Mouse (Mus musculus): ENCODE data around the gene En2. TPM values are rescaled to one million over a fixed set of nuclear protein-coding genes. Genes with fewer than 3 reads are reported as not detected.

En2 gene
- polyA plus RNA-seq, 1 experiment, result not detected

- TF ChIP-seq POLR2A (IDR thresholded peaks at IDR 0.05; ENCODE audit: low read depth, low read length) (no peak), CTCF (IDR thresholded peaks at IDR 0.05; ENCODE audit: borderline replicate concordance, insufficient read depth, low read length) (no peak)
- Histone ChIP-seq H3K4me1 (ENCODE audit: control insufficient read depth, insufficient read depth, low read length) (no peaks in the 10 kb centered on the region), H3K4me3 (ENCODE audit: insufficient read depth, low read length) (no peak overlapping the region), H3K27ac (ENCODE audit: insufficient read depth, low read length) (no peak overlapping the region)
Observed at GRCm38 (mm10) chr5:28159072-28159458, 6.4 kb upstream of the En2 start.

- Histone ChIP-seq H3K27ac (ENCODE audit: insufficient read depth, low read length) (no peak overlapping the region), H3K4me3 (ENCODE audit: insufficient read depth, low read length) (no peak overlapping the region), H3K4me1 (ENCODE audit: control insufficient read depth, insufficient read depth, low read length) (no peaks in the 10 kb centered on the region)
- no peak for TF ChIP-seq POLR2A (IDR thresholded peaks at IDR 0.05; ENCODE audit: low read depth, low read length)
- no peak for TF ChIP-seq CTCF (IDR thresholded peaks at IDR 0.05; ENCODE audit: borderline replicate concordance, insufficient read depth, low read length)
Observed at GRCm38 (mm10) chr5:28159891-28160470, 5.5 kb upstream of the En2 start.

- Histone ChIP-seq H3K4me1 (ENCODE audit: control insufficient read depth, insufficient read depth, low read length) (no peaks in the 10 kb centered on the region), H3K27ac (ENCODE audit: insufficient read depth, low read length) (no peak overlapping the region), H3K4me3 (ENCODE audit: insufficient read depth, low read length) (no peak overlapping the region)
- TF ChIP-seq POLR2A (IDR thresholded peaks at IDR 0.05; ENCODE audit: low read depth, low read length) (no peak), CTCF (IDR thresholded peaks at IDR 0.05; ENCODE audit: borderline replicate concordance, insufficient read depth, low read length) (no peak)
Observed at GRCm38 (mm10) chr5:28161383-28161937, 4.0 kb upstream of the En2 start.

- no peak overlapping the region for H3K4me3 ChIP-seq (ENCODE audit: insufficient read depth, low read length)
- H3K27ac ChIP-seq (ENCODE audit: insufficient read depth, low read length), result no peak overlapping the region
- H3K4me1 ChIP-seq (ENCODE audit: control insufficient read depth, insufficient read depth, low read length), result no peaks in the 10 kb centered on the region
- TF ChIP-seq CTCF (IDR thresholded peaks at IDR 0.05; ENCODE audit: borderline replicate concordance, insufficient read depth, low read length) (no peak), POLR2A (IDR thresholded peaks at IDR 0.05; ENCODE audit: low read depth, low read length) (no peak)
Observed at GRCm38 (mm10) chr5:28161938-28162402, 3.5 kb upstream of the En2 start.

- Histone ChIP-seq H3K4me1 (ENCODE audit: control insufficient read depth, insufficient read depth, low read length) (no peaks in the 10 kb centered on the region), H3K4me3 (ENCODE audit: insufficient read depth, low read length) (no peak overlapping the region), H3K27ac (ENCODE audit: insufficient read depth, low read length) (no peak overlapping the region)
- TF ChIP-seq CTCF (IDR thresholded peaks at IDR 0.05; ENCODE audit: borderline replicate concordance, insufficient read depth, low read length), result no peak
- TF ChIP-seq POLR2A (IDR thresholded peaks at IDR 0.05; ENCODE audit: low read depth, low read length), result no peak
Observed at GRCm38 (mm10) chr5:28163926-28164325, 1.6 kb upstream of the En2 start.

GRCm38 (mm10) chr5:28166256-28167231 lies 1.1 kb downstream of the En2 start:
- Histone ChIP-seq H3K27ac (ENCODE audit: insufficient read depth, low read length) (no peak overlapping the region), H3K4me1 (ENCODE audit: control insufficient read depth, insufficient read depth, low read length) (no peaks in the 10 kb centered on the region), H3K4me3 (ENCODE audit: insufficient read depth, low read length) (peak overlapping the region; percentile 34)
- TF ChIP-seq CTCF (IDR thresholded peaks at IDR 0.05; ENCODE audit: borderline replicate concordance, insufficient read depth, low read length), result no peak
- no peak for TF ChIP-seq POLR2A (IDR thresholded peaks at IDR 0.05; ENCODE audit: low read depth, low read length)

GRCm38 (mm10) chr5:28167611-28168252 lies 2.2 kb downstream of the En2 start:
- Histone ChIP-seq H3K27ac (ENCODE audit: insufficient read depth, low read length) (no peak overlapping the region), H3K4me1 (ENCODE audit: control insufficient read depth, insufficient read depth, low read length) (no peaks in the 10 kb centered on the region), H3K4me3 (ENCODE audit: insufficient read depth, low read length) (no peak overlapping the region)
- TF ChIP-seq CTCF (IDR thresholded peaks at IDR 0.05; ENCODE audit: borderline replicate concordance, insufficient read depth, low read length) (no peak), POLR2A (IDR thresholded peaks at IDR 0.05; ENCODE audit: low read depth, low read length) (no peak)

GRCm38 (mm10) chr5:28168253-28169165 lies 3.0 kb downstream of the En2 start:
- TF ChIP-seq CTCF (IDR thresholded peaks at IDR 0.05; ENCODE audit: borderline replicate concordance, insufficient read depth, low read length) (no peak), POLR2A (IDR thresholded peaks at IDR 0.05; ENCODE audit: low read depth, low read length) (no peak)
- H3K4me1 ChIP-seq (ENCODE audit: control insufficient read depth, insufficient read depth, low read length), result no peaks in the 10 kb centered on the region
- H3K4me3 ChIP-seq (ENCODE audit: insufficient read depth, low read length), result no peak overlapping the region
- H3K27ac ChIP-seq (ENCODE audit: insufficient read depth, low read length), result no peak overlapping the region
